ENCODE assay signal across 26 mouse cellular contexts in the genomic region with DNA sequence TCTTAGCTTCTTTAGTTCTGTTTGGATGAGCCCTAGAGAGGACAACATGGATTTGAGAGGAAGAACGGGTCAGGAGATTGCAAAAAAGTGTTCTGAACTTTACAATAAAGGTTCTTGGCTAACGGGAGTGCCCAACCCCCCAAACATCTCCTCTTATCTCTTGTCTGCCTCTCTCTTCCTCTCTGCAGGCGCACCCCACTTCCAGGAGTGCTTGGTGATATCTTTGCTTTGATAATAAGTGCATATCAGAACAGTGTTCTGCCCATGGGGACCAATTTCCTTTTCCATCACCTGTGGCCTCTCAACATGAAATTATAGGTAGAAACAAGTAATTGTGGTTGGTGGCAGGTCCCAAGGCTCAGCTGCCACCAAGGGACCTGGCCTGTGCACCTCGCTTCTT.
"Had no signal": no experiment of that assay in that cellular context is flagged by ENCODE, and none has a peak within 500 bp of the region (broad histone marks: within the 10 kb centered on the region; RNA-seq: fewer than 3 reads in every experiment).

No protein-coding gene starts in this region.

- DNase-seq: gastrocnemius, postnatal 14 days; gastrocnemius, postnatal 36 days; heart, adult 11 months; heart, postnatal 4 days; kidney, adult 18-20 months; kidney, adult 8-10 months; kidney, postnatal 10 days; kidney, postnatal 25 days; kidney, postnatal 4 days; liver; liver, embryonic 13.5 days had no signal

- H3K4me2 ChIP-seq: heart, embryonic 13.5 days; heart, embryonic 15.5 days; hindbrain, embryonic 12.5 days; hindbrain, embryonic 14.5 days; intestine, embryonic 15.5 days; limb, embryonic 12.5 days; liver, embryonic 11.5 days; liver, embryonic 13.5 days had no signal

- H3K27ac ChIP-seq: heart, embryonic 13.5 days; heart, embryonic 15.5 days; hindbrain, embryonic 10.5 days; hindbrain, embryonic 12.5 days; hindbrain, embryonic 14.5 days; intestine, embryonic 15.5 days; layer of hippocampus, adult 2 months; left cerebral cortex, adult 2 months; limb, embryonic 10.5 days; limb, embryonic 12.5 days; liver, embryonic 13.5 days had no signal

- H3K9me3 ChIP-seq: heart, embryonic 10.5 days; heart, embryonic 13.5 days; heart, embryonic 15.5 days; hindbrain, embryonic 10.5 days; hindbrain, embryonic 12.5 days; intestine, embryonic 15.5 days; limb, embryonic 10.5 days; limb, embryonic 12.5 days; liver, embryonic 13.5 days had no signal

- H3K9ac ChIP-seq: heart, embryonic 13.5 days; heart, embryonic 15.5 days; hindbrain, embryonic 12.5 days; hindbrain, embryonic 14.5 days; intestine, embryonic 15.5 days; limb, embryonic 12.5 days; liver, embryonic 13.5 days had no signal

- H3K36me3 ChIP-seq: heart, embryonic 10.5 days; heart, embryonic 13.5 days; heart, embryonic 15.5 days; hindbrain, embryonic 10.5 days; hindbrain, embryonic 12.5 days; intestine, embryonic 15.5 days; limb, embryonic 10.5 days; limb, embryonic 12.5 days; liver, embryonic 13.5 days had no signal

- H3K27me3 ChIP-seq: heart, embryonic 13.5 days; heart, embryonic 15.5 days; hindbrain, embryonic 12.5 days; intestine, embryonic 15.5 days; liver, embryonic 13.5 days had no signal

- H3K4me3 ChIP-seq: heart, embryonic 10.5 days; heart, embryonic 13.5 days; heart, embryonic 15.5 days; hindbrain, embryonic 10.5 days; hindbrain, embryonic 12.5 days; intestine, embryonic 15.5 days; layer of hippocampus, adult 2 months; left cerebral cortex, adult 2 months; limb, embryonic 10.5 days; limb, embryonic 12.5 days; liver, embryonic 13.5 days had no signal

- ATAC-seq: hindbrain, embryonic 16.5 days; inflammation-experienced regulatory T-cells, adult 6 months; intestine, embryonic 15.5 days; intestine, postnatal 0 days had no signal
